Mouse (Mus musculus): ENCODE results near the gene Kcne1l.
A peak's percentile ranks its signal among the peaks of the same experiment; 100 is the strongest.

Gene Kcne1l

GRCm38 (mm10) chrX:142305869-142306581 lies at the start of gene Kcne1l:
Gene Kcne1l, minus strand, starts transcription at chrX:142306294.
- DNase-seq (ENCODE audit: low spot score): no peak

- DNase-seq (ENCODE audit: low spot score): no peak
These were observed 30.1 kb upstream of the Kcne1l start for GRCm38 (mm10) chrX:142336207-142336606.

- DNase-seq (ENCODE audit: low spot score): no peak
These were observed 29.4 kb upstream of the Kcne1l start for GRCm38 (mm10) chrX:142335502-142335901.

GRCm38 (mm10) chrX:142325760-142326159 lies 19.7 kb upstream of the Kcne1l start:
- no peak for DNase-seq (ENCODE audit: low spot score)

- no peak for DNase-seq (ENCODE audit: low spot score)
These were observed 10.0 kb upstream of the Kcne1l start for GRCm38 (mm10) chrX:142316106-142316505.

GRCm38 (mm10) chrX:142315270-142315669 lies 9.2 kb upstream of the Kcne1l start:
- DNase-seq (ENCODE audit: low spot score): no peak

- peak; percentile 48 for DNase-seq (ENCODE audit: low spot score)
These were observed 8.4 kb upstream of the Kcne1l start for GRCm38 (mm10) chrX:142314307-142315024.

GRCm38 (mm10) chrX:142310431-142310830 lies 4.3 kb upstream of the Kcne1l start:
- DNase-seq (ENCODE audit: low spot score): no peak

GRCm38 (mm10) chrX:142305010-142305868 lies 855 bp downstream of the Kcne1l start:
- DNase-seq (ENCODE audit: low spot score): no peak

GRCm38 (mm10) chrX:142304592-142304991 lies 1.5 kb downstream of the Kcne1l start:
- no peak for DNase-seq (ENCODE audit: low spot score)

- DNase-seq (ENCODE audit: low spot score): no peak
These were observed 2.6 kb downstream of the Kcne1l start for GRCm38 (mm10) chrX:142303456-142303855.

- DNase-seq (ENCODE audit: low spot score): no peak
These were observed 20.2 kb downstream of the Kcne1l start for GRCm38 (mm10) chrX:142285905-142286304.

GRCm38 (mm10) chrX:142276573-142276972 lies 29.5 kb downstream of the Kcne1l start:
- DNase-seq (ENCODE audit: low spot score): no peak

- no peak for DNase-seq (ENCODE audit: low spot score)
These were observed 30.1 kb downstream of the Kcne1l start for GRCm38 (mm10) chrX:142276031-142276430.
